Mouse (Mus musculus): ENCODE measurements around the gene Arhgap28.

The Arhgap28 gene

DNA sequence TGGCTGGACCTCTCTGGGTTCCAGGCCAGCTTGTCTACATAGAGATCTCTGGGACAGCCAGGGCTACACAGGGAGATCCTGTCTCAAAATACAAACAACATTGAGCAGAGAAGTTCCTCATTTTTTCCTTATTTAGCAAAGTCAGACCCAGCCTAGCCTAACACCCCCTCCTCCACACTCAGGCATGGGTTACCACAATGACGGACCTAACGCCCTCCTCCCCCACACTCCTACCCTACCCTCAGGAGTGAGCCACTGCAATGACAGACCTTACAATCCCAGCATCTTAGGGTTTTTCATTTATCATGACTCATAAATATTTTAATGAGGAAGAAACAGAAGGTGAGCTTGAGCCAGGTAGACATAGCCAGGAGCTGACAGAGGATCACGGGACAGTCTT is 73.0 kb downstream of the Arhgap28 start:
- no peak for DNase-seq

DNA sequence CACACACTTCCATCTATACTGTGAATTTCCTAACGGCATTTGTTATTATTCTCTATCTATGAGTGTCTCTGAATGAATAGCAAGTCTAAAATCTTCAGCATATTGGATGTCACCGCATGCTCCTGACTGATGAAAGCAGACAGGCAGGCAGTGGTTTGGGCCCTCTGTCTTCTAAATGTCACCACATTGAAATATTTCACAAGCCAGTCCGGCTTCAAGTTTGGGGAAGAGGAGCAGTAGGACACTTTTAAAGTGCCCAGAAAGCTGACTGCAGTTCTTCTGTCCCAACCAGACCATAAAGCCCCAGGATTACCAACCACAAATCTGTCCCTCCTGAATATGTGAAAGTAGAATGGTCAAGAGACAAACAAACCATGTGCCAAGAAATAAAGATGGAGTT is 73.5 kb downstream of the Arhgap28 start:
- DNase-seq: no peak

DNA sequence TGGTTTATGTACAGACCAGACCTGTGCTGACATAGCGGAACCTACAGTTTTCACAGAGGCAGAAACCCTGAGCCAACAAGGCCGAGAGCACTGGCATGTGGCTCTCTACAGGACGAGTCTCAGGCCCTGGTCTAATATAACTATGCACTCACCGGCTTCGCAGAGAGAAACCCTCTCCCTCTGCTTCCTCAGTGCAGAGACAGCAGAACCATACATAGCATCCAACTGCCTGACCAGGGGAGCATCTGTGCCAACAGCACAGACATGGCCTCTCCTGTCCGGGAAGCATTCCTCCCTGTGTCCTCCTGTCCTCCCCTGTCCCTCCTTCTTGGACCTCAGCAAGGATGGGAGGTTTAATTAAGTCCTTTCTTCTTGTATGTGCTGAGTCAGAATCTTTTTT is 75.6 kb downstream of the Arhgap28 start:
- peak; percentile 13 for DNase-seq

DNA sequence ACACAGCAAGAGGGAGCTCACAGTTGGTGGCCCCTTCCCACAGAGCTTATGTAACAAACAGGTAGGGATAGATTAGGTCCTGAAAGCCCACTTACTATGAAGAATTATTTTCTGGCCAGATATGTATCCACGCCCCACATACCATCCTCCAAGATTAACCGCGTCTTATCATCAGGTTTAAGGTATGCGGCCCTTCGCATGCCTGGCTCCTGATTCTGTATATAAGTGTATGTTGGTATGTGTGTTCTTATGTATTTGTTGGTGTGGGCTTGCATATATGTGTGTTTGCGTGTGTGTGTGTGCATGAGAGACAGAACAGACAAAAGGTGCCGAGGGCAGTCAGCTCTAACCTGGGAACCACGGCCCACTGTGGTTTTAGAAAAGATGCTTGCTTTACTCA is 76.1 kb downstream of the Arhgap28 start:
- DNase-seq: no peak

DNA sequence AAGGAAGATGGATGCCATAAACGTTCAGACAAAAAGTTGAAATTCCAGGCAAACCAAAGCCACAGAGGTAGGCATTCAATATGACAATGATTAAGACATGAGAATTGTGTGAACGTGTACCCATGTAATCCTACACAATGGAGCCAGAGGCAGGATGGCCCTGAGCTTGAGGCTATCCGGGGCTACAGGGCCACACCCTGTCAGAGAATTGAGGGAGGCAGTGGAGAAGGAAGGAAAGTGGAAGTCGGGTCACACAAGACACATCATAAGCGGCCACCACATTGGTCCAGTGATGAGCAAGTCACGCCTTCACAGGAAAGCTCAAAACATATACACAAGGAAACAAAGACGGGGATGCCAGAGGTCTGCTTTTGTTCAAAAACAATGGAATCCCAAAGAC is 84.0 kb downstream of the Arhgap28 start:
- no peak for DNase-seq

DNA sequence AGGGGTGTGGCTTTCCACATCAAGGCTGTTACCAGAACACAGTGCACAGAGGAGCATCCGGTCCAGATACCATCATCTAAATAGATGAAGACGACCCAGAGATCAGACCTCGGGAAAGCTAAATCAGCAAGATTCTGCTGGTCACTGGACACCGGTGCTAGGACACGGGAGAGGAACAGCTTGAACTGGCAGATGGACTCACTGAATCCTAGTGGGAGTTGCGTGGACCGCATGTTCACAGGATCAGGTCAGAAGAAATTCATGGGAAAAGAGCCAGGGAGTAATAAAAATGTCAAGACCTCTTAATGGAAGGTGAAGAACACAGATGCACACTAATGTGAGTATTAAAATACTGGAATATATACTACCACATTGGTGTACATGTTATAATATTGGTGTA is 85.7 kb downstream of the Arhgap28 start:
- no peak for DNase-seq

DNA sequence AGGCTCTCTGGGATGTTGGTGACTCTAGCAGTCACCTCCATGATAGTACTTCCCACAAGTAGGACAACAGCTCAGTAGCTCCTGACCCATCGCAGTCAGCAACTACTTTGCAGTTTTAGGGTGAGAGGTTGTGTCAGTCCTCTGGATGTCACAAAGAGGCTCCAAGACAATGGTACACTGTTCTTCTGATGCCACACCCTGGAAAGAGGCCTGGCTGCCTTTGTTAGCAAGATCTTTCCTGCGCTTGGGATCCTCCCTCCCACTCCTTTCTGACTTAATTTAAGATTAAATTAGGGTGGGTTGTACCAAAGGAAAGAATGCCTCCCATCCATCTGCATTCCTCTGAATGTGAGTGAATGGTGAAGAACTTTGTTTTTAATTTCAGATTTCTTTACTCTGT is 87.0 kb downstream of the Arhgap28 start:
- DNase-seq: no peak

DNA sequence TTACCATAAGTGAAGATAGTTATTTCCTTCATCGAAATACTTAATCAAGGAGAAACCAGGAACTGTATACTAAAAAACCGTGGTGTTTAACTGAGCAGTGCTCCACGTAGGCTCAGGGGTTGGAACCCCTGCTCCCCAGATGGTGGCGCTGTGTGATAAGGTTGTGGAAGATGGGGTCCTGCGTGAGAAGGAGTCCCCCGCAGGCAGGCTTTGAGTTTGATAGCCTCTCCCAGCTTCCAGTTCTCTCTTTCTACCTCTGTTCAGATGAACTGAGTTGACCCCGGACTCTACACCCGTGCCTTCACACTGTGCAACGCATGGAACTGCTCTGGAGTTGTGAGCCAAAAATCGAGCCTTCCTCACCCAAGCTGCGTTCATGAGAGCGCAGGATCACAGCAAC is 91.3 kb downstream of the Arhgap28 start:
- DNase-seq: peak; percentile 77

DNA sequence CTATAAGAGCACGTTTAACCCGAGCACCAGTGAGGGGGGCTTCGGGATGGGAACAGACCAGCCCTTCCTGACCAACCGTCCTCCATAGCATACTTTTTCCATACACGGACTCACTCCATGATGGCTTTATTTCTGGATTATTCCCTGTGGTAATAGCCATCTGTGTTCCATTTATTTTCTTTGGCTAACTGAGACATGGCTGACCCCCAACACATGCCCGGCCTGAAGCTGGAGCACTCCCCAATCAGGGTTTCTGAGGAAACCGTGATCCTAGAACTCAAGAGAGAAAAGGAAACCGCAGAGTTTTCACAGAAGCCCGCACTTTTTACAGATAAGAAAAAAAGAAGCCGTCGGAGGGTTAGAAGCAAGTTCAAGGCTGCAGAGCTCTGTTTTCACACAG is 91.9 kb downstream of the Arhgap28 start:
- DNase-seq: no peak

DNA sequence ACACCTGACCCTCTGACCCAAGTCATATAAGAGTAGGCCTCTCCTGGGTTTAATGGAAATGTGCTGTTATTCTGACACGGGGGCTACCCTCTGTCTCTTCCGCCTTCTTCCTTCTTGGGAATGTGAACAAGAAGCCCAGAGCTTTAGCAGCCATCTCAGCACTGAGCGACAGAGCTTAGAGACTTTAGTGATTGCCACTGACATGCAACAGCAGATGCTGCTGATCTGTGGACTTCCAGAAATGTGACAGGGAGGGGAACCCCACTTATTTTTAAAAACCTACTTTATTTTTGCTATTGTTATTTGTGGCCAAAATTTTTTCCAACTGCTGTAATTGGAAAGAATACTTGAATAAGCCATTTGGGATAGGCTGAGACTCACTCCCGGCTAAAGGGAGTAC is 95.4 kb downstream of the Arhgap28 start:
- DNase-seq: no peak

DNA sequence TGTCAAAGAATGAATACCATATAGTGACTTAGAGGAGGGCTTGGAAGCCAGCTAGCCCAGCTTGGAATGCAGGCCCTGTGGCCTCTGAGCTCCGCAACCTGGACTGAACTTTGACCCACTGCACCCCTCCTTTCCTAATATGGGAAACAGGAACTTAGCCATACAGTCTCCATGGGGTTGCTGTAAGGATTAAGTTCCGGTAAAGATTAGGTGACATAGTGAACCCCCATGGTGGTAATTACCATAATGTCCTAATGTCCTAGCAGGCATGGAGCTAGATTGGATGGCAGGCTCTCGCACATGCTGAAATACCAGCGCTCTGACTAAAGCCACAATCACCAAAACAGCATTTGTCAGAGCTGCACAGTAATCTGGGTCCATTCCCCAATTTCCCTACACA is 95.8 kb downstream of the Arhgap28 start:
- no peak for DNase-seq

DNA sequence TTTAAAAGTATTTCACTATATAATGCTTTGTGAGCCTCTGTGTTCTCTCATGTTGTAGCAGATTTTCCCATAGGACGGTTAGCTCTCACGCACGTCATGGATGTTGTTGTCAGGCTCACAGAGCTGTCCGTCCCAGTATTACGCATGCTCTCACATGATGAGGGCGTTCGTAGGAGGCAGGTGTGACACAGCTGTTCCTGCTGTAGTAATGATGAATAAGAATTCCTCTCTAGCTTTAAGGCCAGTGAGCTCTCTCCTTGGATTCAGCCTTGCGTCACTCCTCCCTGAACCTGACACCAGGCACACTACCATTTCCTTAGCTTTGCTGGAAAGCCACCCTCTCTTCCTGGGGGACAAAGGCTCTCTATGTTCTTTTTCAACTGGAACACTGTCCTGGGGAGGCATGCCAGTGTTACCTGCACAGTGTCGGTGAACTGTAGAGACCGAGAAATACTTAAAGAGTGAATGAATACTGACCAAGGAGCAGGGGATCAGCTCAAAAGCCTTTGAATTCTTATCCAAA is 96.3 kb downstream of the Arhgap28 start:
- DNase-seq: no peak

DNA sequence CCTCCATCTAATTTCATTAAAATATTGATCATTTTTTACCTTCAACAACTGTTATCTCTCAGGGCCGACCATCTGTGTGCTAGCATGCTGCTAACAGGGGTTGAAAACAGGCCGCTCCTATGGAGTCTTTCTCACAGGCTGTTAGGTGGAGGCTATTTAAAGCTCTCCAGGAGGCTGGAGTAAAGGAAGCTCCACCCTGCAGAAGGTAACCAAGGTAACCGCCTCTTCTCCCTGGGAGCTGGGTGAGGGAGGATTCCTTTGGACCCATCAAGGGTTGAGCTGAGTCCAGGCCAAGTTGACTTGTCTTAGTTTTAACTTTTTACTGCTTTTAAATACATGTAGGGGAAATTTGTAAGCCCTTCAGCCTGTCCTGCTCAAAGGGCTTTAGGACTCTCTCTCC is 97.7 kb downstream of the Arhgap28 start:
- DNase-seq: no peak

DNA sequence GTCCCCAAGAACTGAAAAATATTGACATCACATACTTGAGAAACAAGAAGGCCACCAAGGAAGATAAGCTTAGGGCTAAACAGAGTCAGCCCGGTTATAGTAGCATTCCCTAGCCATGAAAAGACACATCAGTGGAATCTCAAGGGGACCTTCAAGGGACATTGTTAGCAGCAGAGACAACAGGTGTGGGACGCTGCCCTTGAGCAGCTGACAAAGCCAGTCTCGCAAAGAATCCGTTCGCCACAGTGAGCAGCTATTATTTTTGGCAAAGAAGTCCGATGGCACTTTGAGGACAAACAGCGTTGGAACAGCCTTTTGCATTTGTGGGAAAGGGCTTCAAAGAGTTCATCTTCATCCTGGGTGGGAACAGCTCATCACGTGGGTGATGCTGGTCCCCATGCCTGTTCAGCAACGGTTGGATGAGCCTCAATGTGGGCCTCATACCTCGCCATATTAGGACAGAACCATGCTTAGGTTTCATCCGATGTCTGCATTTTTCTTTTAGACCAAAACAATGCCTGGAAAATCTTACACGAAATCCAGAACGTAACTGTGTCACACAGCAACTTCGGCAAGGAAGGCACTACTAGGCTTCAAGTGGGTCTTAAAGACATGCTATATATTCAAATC is 99.5 kb downstream of the Arhgap28 start:
- no peak for DNase-seq

DNA sequence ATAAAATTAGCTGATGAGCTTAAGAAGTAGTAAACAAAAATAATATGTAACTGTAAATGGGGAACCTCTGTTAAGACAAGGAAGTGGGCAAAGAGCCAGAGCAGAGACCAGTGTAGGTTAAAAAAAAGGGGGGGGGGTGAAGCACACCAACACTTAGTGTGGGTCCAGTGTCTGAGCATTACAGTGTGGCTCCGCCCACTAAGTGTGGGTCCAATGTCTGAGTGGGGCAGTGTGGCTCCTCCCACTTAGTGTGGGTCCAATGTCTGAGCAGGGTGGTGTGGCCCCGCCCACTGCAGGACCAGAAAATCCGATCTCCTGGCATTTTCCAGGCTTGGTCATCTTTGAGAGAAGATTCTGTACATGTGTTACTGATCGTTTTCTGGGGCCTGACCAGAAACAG is 101.1 kb downstream of the Arhgap28 start:
- DNase-seq: peak; percentile 25

DNA sequence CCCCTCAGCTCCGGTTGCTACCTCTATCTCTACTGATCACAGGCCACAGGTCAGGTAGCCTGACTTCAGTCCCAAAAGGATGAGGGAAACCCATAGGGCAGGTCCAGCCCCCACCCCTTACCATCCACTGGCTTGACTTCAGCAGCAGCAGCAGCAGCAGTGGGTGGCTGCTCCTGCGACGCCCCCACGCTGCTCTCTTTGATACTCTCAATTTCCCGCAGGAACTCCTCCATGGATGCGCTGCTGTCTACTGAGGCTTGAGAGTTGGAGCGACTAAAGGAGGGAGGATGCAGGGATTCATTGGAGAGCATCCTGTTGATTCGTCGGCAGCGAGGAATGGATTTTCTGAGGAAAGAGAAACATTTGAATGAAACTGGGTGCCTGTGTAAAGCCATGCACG is 102.8 kb downstream of the Arhgap28 start:
- DNase-seq: no peak

DNA sequence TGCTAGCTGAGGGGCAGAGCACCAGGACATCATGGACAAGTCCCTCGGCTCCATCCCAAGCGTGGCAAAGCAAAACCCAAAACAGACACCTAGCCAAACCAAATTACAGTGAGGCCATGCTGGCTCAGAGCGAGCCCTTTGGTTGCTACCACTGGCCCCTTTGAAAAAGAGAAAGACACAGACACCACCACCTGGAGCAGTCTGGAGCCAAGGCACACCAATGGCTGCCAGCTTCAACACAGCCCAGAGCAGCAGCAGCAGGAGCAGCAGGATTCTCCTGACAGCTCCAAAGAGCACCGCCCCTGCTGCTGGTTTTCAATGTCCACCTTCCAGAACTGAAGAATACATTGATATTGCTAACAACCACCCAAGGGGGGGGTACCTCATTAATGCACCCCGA is 104.5 kb downstream of the Arhgap28 start:
- DNase-seq: no peak

DNA sequence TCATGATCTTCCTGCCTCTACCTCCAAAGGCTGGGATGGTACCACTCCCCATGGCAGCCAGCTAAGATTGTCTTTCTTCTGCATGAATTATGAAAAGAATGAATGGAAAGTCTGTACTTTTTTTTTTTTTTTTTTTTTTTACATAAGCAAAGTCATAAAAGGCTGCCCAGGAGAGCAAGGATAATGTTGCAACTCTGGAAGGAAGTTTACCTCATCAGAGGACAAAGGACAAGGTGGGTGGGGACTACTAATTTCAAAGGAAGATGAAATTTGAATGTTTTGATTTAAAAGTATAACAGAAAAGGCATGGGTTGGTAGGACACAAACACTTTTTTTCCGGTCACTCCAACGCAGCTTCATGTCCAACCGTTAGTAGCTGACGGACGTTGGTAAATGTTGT is 107.5 kb downstream of the Arhgap28 start:
- DNase-seq: no peak

DNA sequence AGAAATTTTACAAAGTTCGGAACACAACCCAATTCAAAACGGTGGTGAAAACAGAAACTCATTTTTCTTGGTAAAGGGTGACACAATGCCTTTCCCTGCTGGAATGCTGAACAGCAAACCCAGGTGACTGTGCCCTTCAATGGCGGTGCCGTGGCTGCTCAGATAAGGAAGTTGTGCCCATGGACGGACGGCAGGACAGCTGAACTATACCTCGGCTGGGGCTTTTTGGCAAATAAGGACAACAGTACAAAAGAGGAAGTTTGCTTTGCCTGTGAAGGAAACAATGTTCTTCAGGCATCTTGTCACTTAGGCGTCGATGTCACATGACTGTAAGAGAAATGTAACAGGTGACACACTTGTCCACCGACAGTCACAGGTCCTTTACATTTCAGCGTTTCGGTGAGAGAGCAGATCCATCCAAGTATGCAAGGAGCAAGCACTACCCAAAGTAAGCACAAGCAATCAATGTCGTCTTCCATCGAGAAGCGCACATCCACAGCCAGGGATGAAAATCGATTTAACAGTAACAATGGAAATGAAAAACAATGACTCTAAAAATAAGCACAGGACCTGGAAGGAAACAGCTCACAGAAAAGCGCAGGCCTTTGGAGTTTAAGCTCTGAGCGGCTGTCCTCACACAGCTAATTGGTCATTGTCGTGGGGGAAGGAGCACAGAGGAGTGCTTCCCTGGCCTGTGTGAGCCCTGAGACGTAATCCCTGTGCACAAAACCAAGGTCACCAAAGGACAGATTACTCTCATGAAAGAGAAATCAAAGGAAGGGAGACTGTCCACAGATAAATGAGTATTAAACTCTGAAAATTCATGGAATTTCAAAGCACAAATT is 114.2 kb downstream of the Arhgap28 start:
- DNase-seq: no peak

DNA sequence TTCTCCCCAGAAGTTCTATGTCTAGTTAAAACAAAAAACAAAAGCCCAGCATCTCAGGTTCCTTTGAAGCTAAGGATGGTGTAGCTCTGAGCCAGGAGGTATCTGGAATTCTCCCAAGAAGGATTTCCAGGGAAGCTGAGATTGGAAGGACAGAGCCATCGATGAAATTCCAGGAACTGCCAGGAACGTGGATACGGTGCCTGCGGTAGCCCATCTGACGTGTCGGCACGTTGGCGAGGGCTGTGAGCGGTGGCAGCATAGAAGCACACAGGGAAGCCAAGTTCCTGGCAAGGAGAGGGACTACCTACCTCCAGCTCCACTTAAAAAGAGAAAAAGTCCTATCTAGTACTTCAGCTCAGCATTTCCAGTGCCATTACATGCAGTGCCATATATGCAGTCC is 115.8 kb downstream of the Arhgap28 start:
- DNase-seq: no peak

DNA sequence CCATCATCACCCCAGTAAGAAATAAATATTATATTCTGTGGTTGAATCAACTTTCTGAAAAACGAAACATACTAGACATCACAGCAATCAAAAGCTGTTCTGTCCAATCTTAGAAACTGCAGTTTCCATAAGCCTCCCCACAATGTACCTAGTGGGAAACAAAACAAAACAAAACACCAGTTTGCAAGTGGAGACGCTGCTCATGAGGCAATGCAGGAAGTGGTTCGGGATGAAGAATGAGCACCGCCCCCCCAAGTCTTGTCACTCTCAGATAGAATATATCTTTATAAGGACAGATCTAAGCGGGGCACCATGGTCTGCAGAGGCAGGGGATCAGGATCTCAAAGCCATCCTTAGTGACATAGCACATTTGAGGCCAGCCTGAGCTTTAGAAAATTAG is 117.6 kb downstream of the Arhgap28 start:
- DNase-seq: no peak

DNA sequence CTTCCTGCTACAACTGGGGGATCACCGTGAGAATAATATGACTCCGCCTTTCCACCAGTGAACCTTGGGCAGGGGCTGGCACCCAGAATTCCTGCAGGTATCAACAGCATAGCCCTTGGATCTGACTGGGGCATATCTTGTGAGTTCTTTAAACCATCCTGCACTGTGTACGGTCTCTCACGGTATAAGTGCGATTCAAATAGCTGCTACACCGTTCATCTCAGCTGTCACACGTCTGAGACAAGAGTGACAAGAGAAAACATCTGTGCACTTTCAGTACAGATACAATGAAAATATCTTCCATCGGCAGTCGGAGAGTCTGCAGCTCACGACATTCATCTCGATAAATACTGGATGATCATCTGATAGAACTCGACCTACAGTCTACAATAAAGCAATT is 126.3 kb downstream of the Arhgap28 start:
- DNase-seq: no peak

DNA sequence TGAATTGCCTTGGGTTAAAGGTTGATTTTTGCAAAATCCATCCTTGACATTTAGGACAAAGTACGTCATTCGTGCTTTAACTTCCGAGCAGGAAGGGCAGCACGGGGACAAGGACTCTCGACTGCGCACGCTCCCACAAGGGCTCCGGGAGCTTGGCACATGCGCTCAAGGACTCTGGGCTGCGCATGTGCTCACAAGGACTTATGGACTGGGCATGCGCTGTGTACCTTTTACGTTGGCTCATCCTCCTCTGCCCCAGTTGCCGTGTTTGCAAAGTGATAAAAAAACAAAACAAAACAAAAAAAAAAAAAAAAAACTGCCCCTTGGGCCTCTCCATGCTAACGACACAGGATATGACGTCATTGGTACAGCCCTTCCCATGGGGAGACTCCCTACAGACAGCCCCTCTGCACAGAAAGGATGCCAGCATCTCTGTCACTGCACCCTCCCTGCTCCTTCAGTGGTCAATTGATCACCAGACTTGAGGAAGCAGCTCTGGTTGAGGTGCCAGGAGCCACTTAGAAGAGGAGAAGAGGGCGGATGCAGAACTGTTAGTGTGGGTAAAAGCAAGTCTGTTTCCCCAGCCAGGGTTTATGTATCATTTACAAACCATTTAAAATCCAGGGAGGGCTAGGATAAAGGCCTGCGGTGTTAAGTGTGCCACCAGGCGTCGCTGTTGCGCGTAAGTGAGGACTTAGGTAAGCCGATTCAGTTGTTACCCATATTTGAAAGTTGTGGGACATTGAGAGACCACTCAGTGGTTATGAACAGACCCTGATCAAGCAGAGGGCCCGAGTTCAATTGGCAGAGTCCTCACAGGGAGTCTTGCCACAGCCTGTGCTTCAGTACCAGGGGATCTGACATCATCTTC is 134.0 kb downstream of the Arhgap28 start:
- DNase-seq: peak; percentile 89

All from kidney, postnatal 10 days (tissue).